Mouse (Mus musculus) heart, postnatal 0 days (tissue): Measurements from ENCODE around the gene Stxbp2.

Experiments used
- CTCF ChIP-seq: IDR thresholded peaks from 2 replicates; pipeline ENCODE4 v1.5.1; 2016; ENCODE audit warnings: antibody characterized with exemption, control low read depth, low read depth
- EP300 ChIP-seq: IDR thresholded peaks from 2 replicates; pipeline ENCODE4 v1.6.1; 2016; ENCODE audit warnings: antibody characterized with exemption, low read depth

- TF ChIP-seq CTCF = no peak
- TF ChIP-seq EP300 = no peak
Observed at GRCm38 (mm10) chr8:3588258-3588633, 42.5 kb upstream of the Stxbp2 start.
